Mouse (Mus musculus) frontal cortex, postnatal 14 days (tissue): ENCODE data around the gene Crim1.

Experiments
- DNase-seq, 2 experiments: peaks; one replicate each; pipeline ENCODE4 v3.0.0; 2022; ENCODE audit warnings: low spot score in 2 of 2

Crim1 gene

GRCm38 (mm10) chr17:78327187-78327586, 127.1 kb downstream of the Crim1 start:
- no peak for DNase-seq

- no peak for DNase-seq
Measured at GRCm38 (mm10) chr17:78328287-78328686, 128.2 kb downstream of the Crim1 start.

GRCm38 (mm10) chr17:78331438-78331837, 131.4 kb downstream of the Crim1 start:
- no peak for DNase-seq

GRCm38 (mm10) chr17:78333275-78333674, 133.2 kb downstream of the Crim1 start:
- DNase-seq: no peak

GRCm38 (mm10) chr17:78335250-78335649, 135.2 kb downstream of the Crim1 start:
- no peak for DNase-seq

- DNase-seq: no peak
Measured at GRCm38 (mm10) chr17:78343688-78344087, 143.6 kb downstream of the Crim1 start.

GRCm38 (mm10) chr17:78347111-78347801, 147.2 kb downstream of the Crim1 start:
- DNase-seq: no peak

GRCm38 (mm10) chr17:78351676-78352499, 151.8 kb downstream of the Crim1 start:
- no peak for DNase-seq

- DNase-seq: no peak
Measured at GRCm38 (mm10) chr17:78352500-78352855, 152.4 kb downstream of the Crim1 start.

- no peak for DNase-seq
Measured at GRCm38 (mm10) chr17:78354411-78354810, 154.4 kb downstream of the Crim1 start.

GRCm38 (mm10) chr17:78354871-78355270, 154.8 kb downstream of the Crim1 start:
- no peak for DNase-seq

- DNase-seq: no peak
Measured at GRCm38 (mm10) chr17:78355611-78356010, 155.6 kb downstream of the Crim1 start.

- no peak for DNase-seq
Measured at GRCm38 (mm10) chr17:78357753-78358152, 157.7 kb downstream of the Crim1 start.

GRCm38 (mm10) chr17:78358251-78358726, 158.2 kb downstream of the Crim1 start:
- DNase-seq: no peak

- DNase-seq: no peak
Measured at GRCm38 (mm10) chr17:78361939-78362728, 162.1 kb downstream of the Crim1 start.

- no peak for DNase-seq
Measured at GRCm38 (mm10) chr17:78364555-78365302, 164.7 kb downstream of the Crim1 start.

GRCm38 (mm10) chr17:78366070-78366469, 166.0 kb downstream of the Crim1 start:
- DNase-seq: no peak

GRCm38 (mm10) chr17:78368481-78368880, 168.4 kb downstream of the Crim1 start:
- no peak for DNase-seq

- no peak for DNase-seq
Measured at GRCm38 (mm10) chr17:78370445-78370844, 170.4 kb downstream of the Crim1 start.

- no peak for DNase-seq
Measured at GRCm38 (mm10) chr17:78373174-78373573, 173.1 kb downstream of the Crim1 start.

GRCm38 (mm10) chr17:78373849-78374248, 173.8 kb downstream of the Crim1 start:
- DNase-seq: no peak
